Mouse (Mus musculus): ENCODE data around the gene Mien1.

Gene Mien1

GRCm38 (mm10) chr11:98428436-98428835 lies 10.4 kb downstream of the Mien1 start:
- no peak for DNase-seq (ENCODE audit: low read depth, low spot score)

- DNase-seq (ENCODE audit: low read depth, low spot score) = no peak
Measured at GRCm38 (mm10) chr11:98426592-98426991, 12.2 kb downstream of the Mien1 start.

GRCm38 (mm10) chr11:98418939-98419547 lies 19.7 kb downstream of the Mien1 start:
- DNase-seq (ENCODE audit: low read depth, low spot score) = no peak

- no peak for DNase-seq (ENCODE audit: low read depth, low spot score)
Measured at GRCm38 (mm10) chr11:98418273-98418672, 20.5 kb downstream of the Mien1 start.

GRCm38 (mm10) chr11:98417074-98417473 lies 21.7 kb downstream of the Mien1 start:
- DNase-seq (ENCODE audit: low read depth, low spot score) = no peak

GRCm38 (mm10) chr11:98414162-98414561 lies 24.6 kb downstream of the Mien1 start:
- no peak for DNase-seq (ENCODE audit: low read depth, low spot score)

GRCm38 (mm10) chr11:98413731-98414130 lies 25.1 kb downstream of the Mien1 start:
- DNase-seq (ENCODE audit: low read depth, low spot score) = no peak

GRCm38 (mm10) chr11:98412797-98413301 lies 25.9 kb downstream of the Mien1 start:
- peak; percentile 58 for DNase-seq (ENCODE audit: low read depth, low spot score)

- peak; percentile 79 for DNase-seq (ENCODE audit: low read depth, low spot score)
Measured at GRCm38 (mm10) chr11:98412273-98412796, 26.5 kb downstream of the Mien1 start, which contains the start of gene Erbb2. Gene Erbb2, plus strand, starts transcription at chr11:98412470.

GRCm38 (mm10) chr11:98409341-98409822 lies 29.4 kb downstream of the Mien1 start:
- peak; percentile 29 for DNase-seq (ENCODE audit: low read depth, low spot score)

- no peak for DNase-seq (ENCODE audit: low read depth, low spot score)
Measured at GRCm38 (mm10) chr11:98408872-98409271, 29.9 kb downstream of the Mien1 start.

- DNase-seq (ENCODE audit: low read depth, low spot score) = no peak
Measured at GRCm38 (mm10) chr11:98406621-98407020, 32.2 kb downstream of the Mien1 start.

- no peak for DNase-seq (ENCODE audit: low read depth, low spot score)
Measured at GRCm38 (mm10) chr11:98400816-98401215, 38.0 kb downstream of the Mien1 start.

- peak; percentile 85 for DNase-seq (ENCODE audit: low read depth, low spot score)
Measured at GRCm38 (mm10) chr11:98400161-98400726, 38.5 kb downstream of the Mien1 start, which contains the start of gene Pgap3. Gene Pgap3, minus strand, starts transcription at chr11:98400490.

GRCm38 (mm10) chr11:98397946-98398345 lies 40.8 kb downstream of the Mien1 start:
- no peak for DNase-seq (ENCODE audit: low read depth, low spot score)

GRCm38 (mm10) chr11:98395041-98395440 lies 43.8 kb downstream of the Mien1 start:
- no peak for DNase-seq (ENCODE audit: low read depth, low spot score)

- no peak for DNase-seq (ENCODE audit: low read depth, low spot score)
Measured at GRCm38 (mm10) chr11:98394301-98394700, 44.5 kb downstream of the Mien1 start.

- no peak for DNase-seq (ENCODE audit: low read depth, low spot score)
Measured at GRCm38 (mm10) chr11:98393317-98393716, 45.5 kb downstream of the Mien1 start.

- DNase-seq (ENCODE audit: low read depth, low spot score) = no peak
Measured at GRCm38 (mm10) chr11:98392645-98393044, 46.1 kb downstream of the Mien1 start.

- no peak for DNase-seq (ENCODE audit: low read depth, low spot score)
Measured at GRCm38 (mm10) chr11:98392034-98392433, 46.8 kb downstream of the Mien1 start.

- DNase-seq (ENCODE audit: low read depth, low spot score) = no peak
Measured at GRCm38 (mm10) chr11:98390141-98390540, 48.6 kb downstream of the Mien1 start.

GRCm38 (mm10) chr11:98389221-98389780 lies 49.5 kb downstream of the Mien1 start:
- peak; percentile 34 for DNase-seq (ENCODE audit: low read depth, low spot score)

Measured in forelimb bud, embryonic 11.5 days (tissue).